Mouse (Mus musculus) kidney, adult 10 weeks (tissue): Measurements from ENCODE around the gene Figla. TPM values are rescaled to one million over a fixed set of nuclear protein-coding genes. Genes with fewer than 3 reads are reported as not detected.

Experiments
- polyA plus RNA-seq: library from polyadenylated mRNA; stranded (reverse); fragments of 350-450 nt; fragmentation: Illumina TruSeq; extraction: RNeasy Lipid Tissue Mini Kit (QIAGEN cat#74804); gene quantifications from one replicate; pipeline ENCODE4 v1.2.3, GENCODE M21; 2014; ENCODE audit warnings: low read depth, low replicate concordance

Gene Figla
- not detected for polyA plus RNA-seq

GRCm38 (mm10) chr6:86015871-86016270 lies at the start of gene Figla:
Gene Figla, plus strand, starts transcription at chr6:86016171.

GRCm38 (mm10) chr6:86028601-86029322 lies 12.8 kb downstream of the Figla start, which contains the start of gene Add2:
Gene Add2, plus strand, starts transcription at chr6:86028681.

Other genes starting within 250 kb of the Figla start
- gene Nat8f6, start 195.2 kb upstream of the Figla start, polyA plus RNA-seq = 27.1 TPM
- 4.9 TPM for gene Nat8f5, start 195.2 kb upstream of the Figla start, polyA plus RNA-seq
- gene Nat8, start 184.1 kb upstream of the Figla start, polyA plus RNA-seq = 17.2 TPM
- gene Nat8f2, start 147.0 kb upstream of the Figla start, polyA plus RNA-seq = 19.5 TPM
- gene Nat8f4, start 111.3 kb upstream of the Figla start, polyA plus RNA-seq = 8.9 TPM
- gene Tprkb, start 104.3 kb upstream of the Figla start, polyA plus RNA-seq = 305 TPM
- gene Nat8f1, start 100.5 kb upstream of the Figla start, polyA plus RNA-seq = 35.5 TPM
- gene Dusp11, start 54.5 kb upstream of the Figla start, polyA plus RNA-seq = 146 TPM
- 0.28 TPM for gene Add2, start 12.5 kb downstream of the Figla start, polyA plus RNA-seq
- 2.3 TPM for gene Tgfa, start 179.1 kb downstream of the Figla start, polyA plus RNA-seq